Mouse (Mus musculus) bone marrow macrophage, adult 2 months (primary cell): ENCODE measurements around the gene Tmem98. TPM values are rescaled to one million over a fixed set of nuclear protein-coding genes. Genes with fewer than 3 reads are reported as not detected.

Experiments
- H3K27ac ChIP-seq: 2 replicates; pipeline ENCODE4 v1.5.1; 2012; ENCODE audit warnings: low read depth, low read length; ENCODE audit not compliant: insufficient read depth
- H3K4me1 ChIP-seq: 2 replicates; pipeline ENCODE4 v1.6.1; 2012; ENCODE audit warnings: low read length; ENCODE audit not compliant: control insufficient read depth, insufficient read depth
- H3K4me3 ChIP-seq: 2 replicates; pipeline ENCODE4 v1.5.1; 2012; ENCODE audit warnings: mild to moderate bottlenecking, low read length, moderate library complexity; ENCODE audit not compliant: insufficient read depth
- CTCF ChIP-seq: IDR thresholded peaks from 2 replicates; pipeline ENCODE4 v1.5.1; 2012; ENCODE audit warnings: low read depth, mild to moderate bottlenecking, low read length, moderate library complexity
- POLR2A ChIP-seq: IDR thresholded peaks from 2 replicates; pipeline ENCODE4 v1.6.1; 2012; ENCODE audit warnings: mild to moderate bottlenecking, low read depth, low read length, borderline replicate concordance
- polyA plus RNA-seq: library from polyadenylated mRNA; stranded (reverse); fragments of >200 nt; gene quantifications from 2 replicates; pipeline ENCODE4 v1.2.4, GENCODE M21; 2012; ENCODE audit not compliant: missing spikeins, insufficient read depth, insufficient read length

Gene Tmem98
- polyA plus RNA-seq, 1 experiment: not detected

DNA sequence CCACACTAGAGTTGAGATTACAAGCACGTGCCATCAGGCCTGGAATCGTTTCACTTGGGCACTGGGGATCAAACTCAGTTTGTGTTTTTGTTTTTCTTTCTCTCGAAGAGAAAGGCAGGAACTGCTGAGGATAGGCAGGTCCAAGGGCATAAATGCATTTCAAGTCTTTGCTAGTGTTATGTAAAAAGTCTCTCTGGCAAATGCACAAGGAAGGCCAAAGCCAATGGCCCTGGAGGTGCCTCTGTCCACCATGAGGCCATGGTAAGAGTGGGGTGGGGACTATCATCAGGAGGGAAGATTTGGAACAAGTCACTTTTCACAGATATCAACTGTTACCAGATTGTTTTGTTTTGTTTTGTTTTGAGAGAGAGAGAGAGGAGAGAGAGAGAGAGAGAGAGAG lies 36.1 kb downstream of the Tmem98 start:
- Histone ChIP-seq H3K4me1 (no peaks in the 10 kb centered on the region), H3K4me3 (no peak overlapping the region), H3K27ac (no peak overlapping the region)
- TF ChIP-seq POLR2A (no peak), CTCF (no peak)

DNA sequence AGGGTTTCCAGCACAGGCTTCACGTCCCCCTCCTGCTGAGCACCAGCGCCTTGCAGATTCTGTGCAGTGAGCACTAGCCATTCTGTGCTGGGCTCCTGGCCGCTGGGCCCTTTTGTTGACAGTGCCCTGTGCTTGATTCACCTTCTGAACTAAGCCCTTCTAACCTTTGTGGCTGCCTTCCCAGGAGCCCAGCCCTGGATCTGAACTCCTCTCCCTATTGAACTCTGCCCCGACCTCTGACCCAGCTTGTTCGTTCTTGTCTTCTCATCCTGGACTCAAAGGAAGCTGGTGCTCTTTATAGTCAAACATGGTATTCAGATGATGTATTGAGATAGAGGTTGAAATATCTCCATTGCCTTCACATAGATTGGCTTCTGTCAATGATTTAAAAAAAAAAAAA lies 38.2 kb downstream of the Tmem98 start:
- Histone ChIP-seq H3K4me3 (no peak overlapping the region), H3K4me1 (no peaks in the 10 kb centered on the region), H3K27ac (no peak overlapping the region)
- no peak for TF ChIP-seq POLR2A
- TF ChIP-seq CTCF: no peak

DNA sequence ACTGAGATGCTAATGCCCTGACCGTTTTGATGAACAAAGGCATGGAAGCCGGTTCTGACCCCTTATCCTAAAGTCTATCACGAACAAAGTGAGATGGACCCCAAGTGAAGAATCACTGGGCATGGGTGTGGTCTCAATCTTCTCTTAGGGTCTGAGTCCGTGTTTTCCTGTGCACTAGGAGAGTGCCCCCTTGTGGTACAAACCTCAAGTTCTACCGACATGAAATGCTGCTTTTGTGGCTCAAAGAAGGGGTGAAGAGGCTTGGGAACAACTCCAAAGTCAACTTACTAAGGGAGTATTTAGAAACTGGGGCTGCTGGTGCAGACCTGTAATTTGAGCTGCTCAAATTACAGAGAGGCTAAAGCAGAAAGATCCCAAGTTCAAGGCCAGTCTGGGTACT lies 41.9 kb downstream of the Tmem98 start:
- Histone ChIP-seq H3K27ac (no peak overlapping the region), H3K4me3 (no peak overlapping the region), H3K4me1 (no peaks in the 10 kb centered on the region)
- no peak for TF ChIP-seq POLR2A
- no peak for TF ChIP-seq CTCF

DNA sequence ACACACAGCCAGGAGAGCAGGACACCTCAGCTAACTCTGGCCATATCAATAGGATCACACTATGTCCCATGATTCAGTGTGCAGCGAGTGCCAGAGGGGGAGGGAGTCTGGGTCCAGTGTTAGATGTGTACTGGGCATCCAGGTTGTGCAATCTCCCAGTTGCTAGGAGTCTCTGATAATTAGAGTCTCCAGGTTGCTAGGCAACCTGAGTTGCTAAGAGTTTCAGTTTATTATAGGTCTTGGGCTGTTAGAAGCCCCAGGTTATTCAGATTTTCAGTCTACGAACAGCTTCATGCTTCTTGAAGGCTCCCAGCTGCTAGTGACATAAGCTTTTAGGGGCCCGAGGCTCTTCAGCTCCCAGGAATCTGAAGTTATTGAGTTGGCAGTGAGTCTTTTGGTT lies 43.0 kb downstream of the Tmem98 start:
- no peaks in the 10 kb centered on the region for H3K4me1 ChIP-seq
- H3K4me3 ChIP-seq: no peak overlapping the region
- TF ChIP-seq POLR2A (no peak), CTCF (no peak)
- no peak overlapping the region for H3K27ac ChIP-seq

DNA sequence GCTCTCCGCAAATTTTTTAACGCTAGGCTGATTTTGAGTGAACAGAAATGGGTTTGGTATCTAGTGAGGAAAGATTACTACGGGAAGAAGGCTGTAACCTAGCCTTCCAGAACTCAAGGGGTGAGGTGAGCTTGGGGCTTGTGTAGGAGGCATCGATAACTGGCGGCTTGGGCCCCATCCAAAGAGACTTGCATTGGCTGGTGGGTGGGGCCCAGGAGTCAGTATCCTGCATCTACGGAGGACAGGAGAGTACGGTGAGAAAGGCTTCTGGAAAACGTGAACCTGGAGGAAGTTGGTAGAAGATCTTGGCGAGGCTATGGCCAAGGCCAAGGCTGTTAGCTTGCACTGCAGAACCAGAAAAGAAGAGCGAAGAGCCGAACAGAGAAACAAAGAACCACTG lies 44.5 kb downstream of the Tmem98 start:
- H3K4me3 ChIP-seq: no peak overlapping the region
- TF ChIP-seq CTCF (no peak), POLR2A (no peak)
- no peak overlapping the region for H3K27ac ChIP-seq
- H3K4me1 ChIP-seq: no peaks in the 10 kb centered on the region

GRCm38 (mm10) chr11:80854908-80855307 lies 44.9 kb downstream of the Tmem98 start:
- no peak overlapping the region for H3K4me3 ChIP-seq
- H3K27ac ChIP-seq: no peak overlapping the region
- TF ChIP-seq POLR2A: no peak
- no peak for TF ChIP-seq CTCF
- H3K4me1 ChIP-seq: no peaks in the 10 kb centered on the region

DNA sequence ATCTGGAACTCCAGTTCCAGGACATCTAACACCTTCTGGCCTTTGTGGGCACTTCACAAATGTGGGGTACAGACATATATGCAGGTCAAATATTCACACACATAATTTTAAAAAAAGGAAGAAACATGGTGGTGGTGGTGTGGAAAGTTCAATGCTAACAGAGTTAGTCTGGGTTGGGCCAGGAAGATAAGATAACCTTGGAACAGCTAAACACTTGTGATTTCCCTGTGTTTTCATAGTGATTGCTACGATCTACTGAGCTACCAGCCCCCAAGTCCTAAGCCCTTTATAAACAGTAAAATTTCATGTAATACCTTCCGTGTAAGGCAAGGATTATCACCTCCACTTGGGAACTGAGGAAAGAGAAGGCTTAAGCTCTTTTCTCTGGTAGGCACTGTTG lies 46.9 kb downstream of the Tmem98 start:
- Histone ChIP-seq H3K27ac (no peak overlapping the region), H3K4me3 (no peak overlapping the region), H3K4me1 (no peaks in the 10 kb centered on the region)
- TF ChIP-seq POLR2A: no peak
- no peak for TF ChIP-seq CTCF

DNA sequence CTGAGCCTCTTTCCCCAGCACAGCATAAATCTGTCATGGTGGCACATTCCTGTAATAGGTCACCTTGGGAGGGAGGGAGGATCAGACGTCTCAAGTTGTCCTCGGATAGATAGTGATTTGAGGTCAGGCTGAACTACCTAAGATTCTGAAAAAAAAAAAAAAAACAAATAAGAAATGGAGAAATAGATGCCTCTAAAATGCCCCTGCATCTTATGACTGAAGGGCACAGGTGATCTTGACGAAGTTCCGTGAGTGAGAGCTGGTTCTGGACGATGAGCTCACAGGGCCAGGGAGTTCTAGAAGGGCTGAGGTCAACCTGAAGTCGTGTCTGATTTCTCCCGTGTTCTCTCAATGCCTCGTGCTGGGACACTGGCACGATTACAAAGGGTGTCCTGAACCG lies 48.1 kb downstream of the Tmem98 start, which contains the start of gene Spaca3:
Spaca3 (plus strand) TSS at position 301 of the 400 bp plus-strand sequence.
- Histone ChIP-seq H3K27ac (no peak within 1 kb of the TSS), H3K4me3 (no peak within 1 kb of the TSS), H3K4me1 (no peaks in the 10 kb centered on the region)
- TF ChIP-seq CTCF: no peak
- no peak for TF ChIP-seq POLR2A

DNA sequence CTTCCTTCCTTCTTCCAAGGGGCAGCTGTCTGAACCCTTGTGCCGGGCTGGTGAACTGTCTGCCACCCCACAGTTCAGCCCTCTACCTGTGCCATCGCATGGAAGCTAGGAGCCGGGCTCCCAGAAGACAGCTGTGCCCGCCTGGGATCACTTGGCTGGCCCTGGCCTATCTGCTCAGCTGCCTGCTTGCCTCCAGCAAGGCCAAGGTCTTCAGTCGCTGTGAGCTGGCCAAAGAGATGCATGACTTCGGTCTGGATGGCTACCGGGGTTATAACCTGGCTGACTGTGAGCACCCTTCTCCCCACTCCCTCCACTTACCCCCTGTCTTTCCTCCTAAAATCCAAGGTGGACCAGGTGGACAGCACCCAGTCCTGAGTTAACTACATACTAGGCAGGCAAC lies 53.0 kb downstream of the Tmem98 start:
- H3K4me1 ChIP-seq: no peaks in the 10 kb centered on the region
- no peak overlapping the region for H3K27ac ChIP-seq
- no peak overlapping the region for H3K4me3 ChIP-seq
- no peak for TF ChIP-seq CTCF
- no peak for TF ChIP-seq POLR2A

DNA sequence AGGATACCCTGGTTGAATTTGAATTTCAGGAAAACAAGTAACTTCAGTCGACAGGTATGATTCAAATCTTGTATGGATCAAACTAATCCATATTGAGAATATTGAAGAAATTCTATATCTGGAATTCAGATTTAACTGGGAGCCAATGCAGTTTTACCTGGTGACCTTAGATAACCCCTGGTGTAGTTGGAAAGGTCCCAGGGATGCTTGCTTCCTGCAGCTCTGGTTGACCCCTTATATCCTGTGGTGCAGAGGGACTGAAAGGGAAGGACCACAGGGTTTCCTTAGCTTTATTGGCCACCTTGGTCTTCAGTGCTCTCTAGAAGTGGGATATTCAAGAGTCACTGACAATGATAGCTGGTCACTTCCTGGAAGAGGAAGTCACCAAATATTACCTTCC lies 58.1 kb downstream of the Tmem98 start:
- H3K4me1 ChIP-seq: no peaks in the 10 kb centered on the region
- no peak overlapping the region for H3K4me3 ChIP-seq
- H3K27ac ChIP-seq: no peak overlapping the region
- TF ChIP-seq CTCF (no peak), POLR2A (no peak)

Other genes with a start within 250 kb of the Tmem98 start
- gene Myo1d, start 30.1 kb upstream of the Tmem98 start, polyA plus RNA-seq: 0.75 and 0.79 TPM in 2 replicates
- not detected in 2 replicates for gene Spaca3, start 48.2 kb downstream of the Tmem98 start, polyA plus RNA-seq